Mouse (Mus musculus) mesoderm, embryonic 11.5 days (tissue): Measurements from ENCODE around the gene Nsg2.

Source experiments
- DNase-seq: peaks from one replicate; pipeline ENCODE4 v3.0.0-alpha.2; 2012; ENCODE audit warnings: low read depth, low spot score

The Nsg2 gene

GRCm38 (mm10) chr11:32075163-32075562, 74.9 kb downstream of the Nsg2 start:
- DNase-seq, result no peak

GRCm38 (mm10) chr11:32083462-32083861, 83.2 kb downstream of the Nsg2 start:
- DNase-seq, result no peak

- no peak for DNase-seq
Observed at GRCm38 (mm10) chr11:32086525-32086924, 86.3 kb downstream of the Nsg2 start.

- peak; percentile 78 for DNase-seq
Observed at GRCm38 (mm10) chr11:32087376-32087775, 87.1 kb downstream of the Nsg2 start.

- no peak for DNase-seq
Observed at GRCm38 (mm10) chr11:32087779-32088442, 87.6 kb downstream of the Nsg2 start.

GRCm38 (mm10) chr11:32095793-32096192, 95.5 kb downstream of the Nsg2 start:
- DNase-seq, result no peak

- DNase-seq, result no peak
Observed at GRCm38 (mm10) chr11:32096346-32096745, 96.1 kb downstream of the Nsg2 start.

GRCm38 (mm10) chr11:32101059-32101632, 100.9 kb downstream of the Nsg2 start:
- DNase-seq, result peak; percentile 45

GRCm38 (mm10) chr11:32102976-32103375, 102.7 kb downstream of the Nsg2 start:
- no peak for DNase-seq

GRCm38 (mm10) chr11:32104406-32105116, 104.3 kb downstream of the Nsg2 start:
- no peak for DNase-seq

GRCm38 (mm10) chr11:32105750-32106646, 105.7 kb downstream of the Nsg2 start:
- DNase-seq, result no peak

- DNase-seq, result no peak
Observed at GRCm38 (mm10) chr11:32106647-32106985, 106.4 kb downstream of the Nsg2 start.

- no peak for DNase-seq
Observed at GRCm38 (mm10) chr11:32108441-32108840, 108.2 kb downstream of the Nsg2 start.
